Mouse (Mus musculus) kidney, embryonic 15.5 days (tissue): ENCODE results near the gene Slmap. TPM values are rescaled to one million over a fixed set of nuclear protein-coding genes. Genes with fewer than 3 reads are reported as not detected.
"Not testable (repeated sequence)": the region's sequence is repeated elsewhere in the genome, so short reads cannot be mapped to it uniquely, and the experiment has no call there.

Experiments
- ATAC-seq: fragments of 200-750 bp; cut with Nextera tagmentation; replicated peaks from 2 replicates; pipeline ENCODE4 v1.8.0; 2017; ENCODE audit warnings: moderate TSS enrichment; ENCODE audit not compliant: low FRiP score
- H3K27ac ChIP-seq: fragments of 300-500 bp; sonication (generic); 2 replicates; pipeline ENCODE4 v1.5.1; 2015; ENCODE audit warnings: mild to moderate bottlenecking, inconsistent platforms
- H3K27me3 ChIP-seq: fragments of 300-500 bp; sonication (generic); 2 replicates; pipeline ENCODE4 v1.6.1; 2015; ENCODE audit warnings: inconsistent platforms
- H3K36me3 ChIP-seq: fragments of 300-500 bp; sonication (generic); 2 replicates; pipeline ENCODE4 v1.6.1; 2015; ENCODE audit warnings: inconsistent platforms
- H3K4me1 ChIP-seq: fragments of 300-500 bp; sonication (generic); 2 replicates; pipeline ENCODE4 v1.6.1; 2015; ENCODE audit warnings: inconsistent platforms
- H3K4me2 ChIP-seq: fragments of 300-500 bp; sonication (generic); 2 replicates; pipeline ENCODE4 v1.6.1; 2015; ENCODE audit warnings: moderate library complexity, mild to moderate bottlenecking, inconsistent platforms
- H3K4me3 ChIP-seq: fragments of 300-500 bp; sonication (generic); replicated peaks from 2 replicates; pipeline ENCODE4 v1.5.1; 2015; ENCODE audit warnings: mild to moderate bottlenecking, inconsistent platforms
- H3K9ac ChIP-seq: fragments of 300-500 bp; sonication (generic); 2 replicates; pipeline ENCODE4 v1.6.1; 2015; ENCODE audit warnings: mild to moderate bottlenecking, inconsistent platforms
- H3K9me3 ChIP-seq: fragments of 300-500 bp; sonication (generic); replicated peaks from 2 replicates; pipeline ENCODE4 v1.6.1; 2016; ENCODE audit warnings: inconsistent platforms
- WGBS: fragments of 180-500 bp; shearing (Covaris S2); methylation state at CpG from one replicate; pipeline ENCODE4 v1.1.7; 2015; ENCODE audit warnings: mixed read lengths; 5-methylcytosine and 5-hydroxymethylcytosine counted together
- polyA plus RNA-seq: library from polyadenylated mRNA; unstranded; fragments of >200 nt; fragmentation: Nextera tagmentation; extraction: Ambion mirVana; gene quantifications from 2 replicates; pipeline ENCODE4 v1.2.1, GENCODE M21; 2015

The Slmap gene
- 19.5 and 19.6 TPM in 2 replicates for polyA plus RNA-seq

GRCm38 (mm10) chr14:26534757-26535479 is at the start of gene Slmap:
Gene Slmap, minus strand, starts transcription at chr14:26534931.
- H3K4me3 ChIP-seq: peak within 1 kb of the TSS; percentile 97
- H3K36me3 ChIP-seq: 0 out of 2 replicates have a peak, but pooled peaks cover 5% of the 10 kb centered on the region
- no peaks in the 10 kb centered on the region for H3K27me3 ChIP-seq
- H3K4me2 ChIP-seq: peak within 1 kb of the TSS; percentile 87
- peak; percentile 94 for ATAC-seq
- H3K27ac ChIP-seq: peak within 1 kb of the TSS; percentile 88
- no peaks in the 10 kb centered on the region for H3K9me3 ChIP-seq
- peaks cover 28% of the 10 kb centered on the region for H3K4me1 ChIP-seq
- WGBS: 12% methylated on average over 33 of the region's 33 CpGs
- H3K9ac ChIP-seq: peak within 1 kb of the TSS; percentile 94

DNA sequence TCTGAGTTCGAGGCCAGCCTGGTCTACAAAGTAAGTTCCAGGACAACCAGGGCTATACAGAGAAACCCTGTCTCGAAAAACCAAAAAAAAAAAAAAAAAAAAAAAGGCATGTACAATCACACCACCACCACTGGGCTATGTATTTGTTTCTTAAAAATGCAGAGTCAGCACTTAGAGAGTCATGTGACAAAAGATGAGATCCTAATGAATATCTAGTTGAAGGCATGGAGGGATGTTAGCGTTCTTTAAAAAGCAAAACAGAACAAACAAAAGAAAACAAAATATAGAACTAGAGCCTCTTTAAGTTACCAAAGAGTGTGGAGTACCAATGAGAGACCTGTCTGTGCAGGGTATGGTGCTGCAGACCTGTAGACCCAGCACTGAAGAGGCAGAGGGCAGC is 48.9 kb upstream of the Slmap start:
- 85% methylated on average over 3 of the region's 3 CpGs for WGBS
- no peak overlapping the region for H3K4me3 ChIP-seq
- no peak overlapping the region for H3K27ac ChIP-seq
- no peaks in the 10 kb centered on the region for H3K9me3 ChIP-seq
- H3K4me1 ChIP-seq: peaks cover 10% of the 10 kb centered on the region
- no peaks in the 10 kb centered on the region for H3K27me3 ChIP-seq
- H3K36me3 ChIP-seq: peaks cover 11% of the 10 kb centered on the region; the same call in 1 of the 2 replicates
- ATAC-seq: no peak
- H3K4me2 ChIP-seq: no peak overlapping the region
- no peak overlapping the region for H3K9ac ChIP-seq

GRCm38 (mm10) chr14:26579346-26580343 is 44.9 kb upstream of the Slmap start:
- H3K27ac ChIP-seq: peak overlapping the region; percentile 99
- peak overlapping the region; percentile 62 for H3K4me2 ChIP-seq
- H3K36me3 ChIP-seq: peaks cover 8% of the 10 kb centered on the region; the same call in 1 of the 2 replicates
- no peaks in the 10 kb centered on the region for H3K27me3 ChIP-seq
- under 1% methylated on average over 77 of the region's 79 CpGs for WGBS
- no peaks in the 10 kb centered on the region for H3K9me3 ChIP-seq
- peaks cover 10% of the 10 kb centered on the region for H3K4me1 ChIP-seq
- H3K9ac ChIP-seq: peak overlapping the region; percentile 98
- ATAC-seq: peak; percentile 97
- peak overlapping the region; percentile 90 for H3K4me3 ChIP-seq

DNA sequence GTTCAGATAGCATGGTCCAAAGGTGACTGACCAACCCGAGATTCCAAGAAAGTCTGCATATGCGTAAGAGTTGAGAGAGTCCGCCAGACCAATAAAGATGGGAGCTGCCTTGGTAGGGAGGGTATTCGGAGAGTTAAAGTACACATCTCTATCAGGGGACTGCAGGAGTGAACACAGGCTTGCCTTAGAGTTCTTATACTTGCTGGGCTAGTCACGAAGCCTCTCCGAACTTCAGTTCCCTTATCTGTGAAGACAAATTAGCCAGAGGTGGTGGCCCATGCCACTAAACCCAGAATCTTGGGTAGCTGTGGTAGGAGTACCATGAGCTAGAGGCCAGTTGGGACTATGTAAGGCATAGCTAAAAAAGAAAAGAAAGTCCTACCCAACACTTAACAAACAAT is 44.1 kb upstream of the Slmap start:
- Histone ChIP-seq H3K36me3 (peaks cover 8% of the 10 kb centered on the region; the same call in 1 of the 2 replicates), H3K4me3 (peak overlapping the region; percentile 90), H3K9me3 (no peaks in the 10 kb centered on the region), H3K4me2 (peak overlapping the region; percentile 62), H3K4me1 (peaks cover 8% of the 10 kb centered on the region), H3K27ac (no peak overlapping the region), H3K9ac (no peak overlapping the region), H3K27me3 (no peaks in the 10 kb centered on the region)
- ATAC-seq: no peak
- 65% methylated on average over 6 of the region's 6 CpGs for WGBS

GRCm38 (mm10) chr14:26576255-26576780 is 41.6 kb upstream of the Slmap start:
- ATAC-seq: no peak
- no peak overlapping the region for H3K4me3 ChIP-seq
- no peaks in the 10 kb centered on the region for H3K9me3 ChIP-seq
- no peaks in the 10 kb centered on the region for H3K36me3 ChIP-seq
- H3K27ac ChIP-seq: no peak overlapping the region
- no peak overlapping the region for H3K9ac ChIP-seq
- H3K4me2 ChIP-seq: no peak overlapping the region
- peaks cover 14% of the 10 kb centered on the region for H3K4me1 ChIP-seq
- no peaks in the 10 kb centered on the region for H3K27me3 ChIP-seq
- WGBS: 54% methylated on average over 3 of the region's 3 CpGs

GRCm38 (mm10) chr14:26573556-26573955 is 38.8 kb upstream of the Slmap start, which contains the start of gene Dennd6a:
Gene Dennd6a, plus strand, starts transcription at chr14:26573856.
- H3K4me1 ChIP-seq, H3K4me2 ChIP-seq, H3K9me3 ChIP-seq, H3K27ac ChIP-seq, ATAC-seq, H3K27me3 ChIP-seq, H3K4me3 ChIP-seq, H3K9ac ChIP-seq, H3K36me3 ChIP-seq: not testable (repeated sequence)
- 91% methylated on average over 5 of the region's 5 CpGs for WGBS

GRCm38 (mm10) chr14:26571951-26572675 is 37.4 kb upstream of the Slmap start:
- no peak overlapping the region for H3K4me2 ChIP-seq
- H3K4me1 ChIP-seq: 0 out of 2 replicates have a peak, but pooled peaks cover 7% of the 10 kb centered on the region
- H3K4me3 ChIP-seq: no peak overlapping the region
- no peak overlapping the region for H3K27ac ChIP-seq
- ATAC-seq: no peak
- H3K27me3 ChIP-seq: no peaks in the 10 kb centered on the region
- no peaks in the 10 kb centered on the region for H3K9me3 ChIP-seq
- H3K36me3 ChIP-seq: no peaks in the 10 kb centered on the region
- no peak overlapping the region for H3K9ac ChIP-seq
- whole genome bisulfite sequencing: 51% methylated on average over 4 of the region's 4 CpGs

DNA sequence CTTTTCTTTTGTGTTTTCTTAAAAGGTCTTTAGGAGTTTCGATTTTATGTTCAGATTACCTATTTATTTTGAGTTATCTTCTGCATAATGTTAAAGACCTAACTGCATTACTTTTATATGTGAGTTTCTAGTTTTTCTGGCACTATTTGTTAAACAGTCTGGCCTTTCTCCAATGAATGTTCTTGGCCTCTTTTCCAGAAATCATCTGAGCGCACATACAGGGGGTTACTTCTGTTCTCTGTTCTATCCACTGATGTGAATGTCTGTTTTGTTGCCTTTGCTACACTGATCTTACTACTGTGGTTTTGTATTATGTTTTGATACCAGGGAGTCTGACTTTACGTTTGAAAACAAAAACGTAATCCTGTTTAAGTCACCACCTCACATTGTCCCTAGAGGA is 35.1 kb upstream of the Slmap start:
- Histone ChIP-seq H3K27me3 (no peaks in the 10 kb centered on the region), H3K27ac (no peak overlapping the region), H3K4me3 (no peak overlapping the region), H3K36me3 (no peaks in the 10 kb centered on the region), H3K4me1 (0 out of 2 replicates have a peak, but pooled peaks cover 7% of the 10 kb centered on the region), H3K9ac (no peak overlapping the region), H3K9me3 (no peaks in the 10 kb centered on the region), H3K4me2 (no peak overlapping the region)
- ATAC-seq: no peak
- WGBS: 80% methylated on average over 4 of the region's 4 CpGs

- H3K27ac ChIP-seq: no peak overlapping the region
- H3K9me3 ChIP-seq: no peaks in the 10 kb centered on the region
- H3K4me1 ChIP-seq: peaks cover 9% of the 10 kb centered on the region; the same call in 1 of the 2 replicates
- ATAC-seq: no peak
- H3K4me2 ChIP-seq: no peak overlapping the region
- H3K9ac ChIP-seq: no peak overlapping the region
- H3K4me3 ChIP-seq: no peak overlapping the region
- WGBS: 85% methylated on average over 2 of the region's 2 CpGs
- H3K27me3 ChIP-seq: no peaks in the 10 kb centered on the region
- no peaks in the 10 kb centered on the region for H3K36me3 ChIP-seq
Observed at GRCm38 (mm10) chr14:26562247-26562646, 27.5 kb upstream of the Slmap start.

- 85% methylated on average over 7 of the region's 7 CpGs for WGBS
- H3K4me3 ChIP-seq: no peak overlapping the region
Observed at GRCm38 (mm10) chr14:26558536-26558935, 23.8 kb upstream of the Slmap start.

DNA sequence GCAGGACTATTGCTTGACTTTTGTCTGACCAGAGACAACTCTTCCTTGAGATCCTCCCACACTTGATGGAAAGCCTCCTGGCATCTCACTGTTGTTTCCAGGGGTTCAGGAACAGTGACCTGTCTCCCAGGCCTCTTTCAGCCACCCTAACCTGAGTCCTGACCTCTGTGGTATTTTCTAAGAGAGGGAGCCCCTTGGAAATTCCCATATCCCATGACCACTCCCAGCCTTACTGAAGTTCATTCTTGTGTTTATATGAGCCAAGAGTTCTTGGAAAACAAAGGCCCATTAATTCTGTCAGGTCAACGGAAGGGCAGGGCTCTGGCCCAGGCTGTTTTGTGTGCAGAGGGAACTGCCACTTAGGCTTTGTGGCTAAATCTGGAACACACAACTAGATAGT is 22.9 kb upstream of the Slmap start:
- no peak for ATAC-seq
- Histone ChIP-seq H3K4me2 (no peak overlapping the region), H3K4me3 (no peak overlapping the region), H3K9ac (no peak overlapping the region), H3K9me3 (no peaks in the 10 kb centered on the region), H3K4me1 (peaks cover 10% of the 10 kb centered on the region; the same call in 1 of the 2 replicates), H3K36me3 (no peaks in the 10 kb centered on the region), H3K27ac (no peak overlapping the region), H3K27me3 (no peaks in the 10 kb centered on the region)
- 29% methylated on average over 1 of the region's 1 CpGs for WGBS

More at GRCm38 (mm10) chr14:26558536-26558935, 23.8 kb upstream of the Slmap start:
- H3K9me3 ChIP-seq: no peaks in the 10 kb centered on the region
- peaks cover 10% of the 10 kb centered on the region; the same call in 1 of the 2 replicates for H3K4me1 ChIP-seq
- H3K36me3 ChIP-seq: no peaks in the 10 kb centered on the region
- H3K9ac ChIP-seq: no peak overlapping the region
- no peak for ATAC-seq
- H3K27me3 ChIP-seq: no peaks in the 10 kb centered on the region
- H3K4me2 ChIP-seq: no peak overlapping the region
- no peak overlapping the region for H3K27ac ChIP-seq
